Mouse (Mus musculus): ENCODE data around the gene Impdh2.

DNA sequence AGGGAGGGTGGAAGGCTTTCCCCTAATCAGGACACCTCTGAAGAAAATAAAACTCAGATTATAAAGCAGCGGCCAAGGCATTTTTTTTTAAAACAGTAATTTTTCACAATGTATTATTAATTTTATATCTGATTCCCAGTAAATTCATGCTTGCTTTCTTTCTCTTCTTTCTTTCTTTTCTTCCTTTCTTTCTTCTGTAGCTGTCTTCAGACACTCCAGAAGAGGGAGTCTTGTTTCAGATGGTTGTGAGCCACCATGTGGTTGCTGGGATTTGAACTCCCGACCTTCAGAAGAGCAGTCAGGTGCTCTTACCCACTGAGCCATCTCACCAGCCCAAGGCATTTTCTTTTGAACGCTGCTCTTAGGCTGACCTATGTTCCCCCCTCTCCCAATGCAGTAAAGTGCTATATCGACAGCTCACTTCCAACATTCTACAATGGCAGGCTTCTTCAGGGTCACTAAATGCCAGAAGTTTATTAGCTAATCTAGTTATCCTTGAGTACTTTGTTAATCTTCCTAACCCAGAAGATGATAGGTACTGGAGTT lies 39.0 kb downstream of the Impdh2 start:
- TF ChIP-seq CTCF (IDR thresholded peaks at IDR 0.05; ENCODE audit: low read depth, low read length) (no peak), POLR2A (IDR thresholded peaks at IDR 0.05; ENCODE audit: borderline replicate concordance, low read depth, low read length) (no peak)

Data from bone marrow macrophage, adult 2 months (primary cell).